Mouse (Mus musculus) adrenal gland, postnatal 10 days (tissue): Measurements from ENCODE around the gene Dgkh. TPM values are rescaled to one million over a fixed set of nuclear protein-coding genes. Genes with fewer than 3 reads are reported as not detected.
A peak's percentile ranks its signal among the peaks of the same experiment; 100 is the strongest.
"Not testable (repeated sequence)": the region's sequence is repeated elsewhere in the genome, so short reads cannot be mapped to it uniquely, and the experiment has no call there.

Experiments
- DNase-seq: peaks from one replicate; pipeline ENCODE4 v3.0.0; 2021; ENCODE audit warnings: mixed read lengths
- long read RNA-seq, 2 experiments: library from polyadenylated mRNA; stranded (forward); transcript quantifications; one replicate each; pipeline ENCODE4 v2.0.0; 2021
- total RNA-seq, 2 experiments: library from RNA; stranded (reverse); gene quantifications; 2 replicates each; pipeline ENCODE4 v1.2.3; 2021

Gene Dgkh
- total RNA-seq: 10 to 100 TPM in 1 of 2 experiments, 1 to 10 TPM in 1; 9.8 to 11.9 TPM
- long read RNA-seq, experiment 1, partial matches to known transcripts: 2 of 2 reads
- long read RNA-seq, experiment 1, other reads (novel, unspliced or antisense): 0 of 2 reads
- long read RNA-seq, experiment 2, full-length matches to known transcripts: 1 of 3 reads
- long read RNA-seq, experiment 2, partial matches to known transcripts: 1 of 3 reads
- long read RNA-seq, experiment 2, other reads (novel, unspliced or antisense): 1 of 3 reads

DNA sequence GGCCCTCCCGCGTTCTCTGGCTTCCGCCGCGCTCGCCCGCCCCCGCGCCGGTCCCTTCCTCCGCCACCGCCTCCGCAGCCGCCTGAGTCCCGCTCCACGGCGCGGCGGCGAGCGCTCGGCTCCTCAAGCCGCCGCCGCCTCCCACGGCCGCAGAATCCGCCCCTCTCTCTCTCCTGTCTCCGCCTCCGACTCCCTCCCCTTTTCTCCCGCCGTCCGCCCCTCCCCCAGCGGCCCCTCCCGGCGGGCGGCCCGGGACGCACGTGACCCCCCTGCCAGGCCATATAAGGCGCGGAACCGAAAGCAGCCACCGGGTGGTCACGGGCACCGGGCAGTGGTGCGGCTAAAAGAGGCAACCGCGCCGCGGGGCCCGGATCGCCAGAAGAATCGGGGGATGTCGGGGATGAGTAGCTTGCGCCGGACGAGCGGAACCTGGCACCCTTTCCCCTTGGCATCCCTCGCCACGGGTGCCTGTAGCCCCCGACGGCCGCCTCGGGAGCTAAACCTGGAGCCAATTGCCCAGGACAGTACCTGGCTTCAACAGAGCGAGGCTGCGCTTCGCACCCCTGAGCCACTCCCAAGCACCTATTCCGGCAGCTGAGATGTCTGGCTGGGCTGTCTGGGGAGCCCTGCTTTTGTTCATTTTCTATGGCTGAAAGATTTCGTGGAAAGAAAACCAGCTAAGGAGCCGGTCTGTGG lies at the start of gene Dgkh:
Dgkh (minus strand) TSS at position 160 of the 696 bp plus-strand sequence.
- DNase-seq: peak; percentile 94

GRCm38 (mm10) chr14:78777215-78777614 lies 44.6 kb upstream of the Dgkh start:
- DNase-seq: no peak

GRCm38 (mm10) chr14:78776659-78777058 lies 44.1 kb upstream of the Dgkh start:
- no peak for DNase-seq

- no peak for DNase-seq
Measured at GRCm38 (mm10) chr14:78775699-78776098, 43.1 kb upstream of the Dgkh start.

DNA sequence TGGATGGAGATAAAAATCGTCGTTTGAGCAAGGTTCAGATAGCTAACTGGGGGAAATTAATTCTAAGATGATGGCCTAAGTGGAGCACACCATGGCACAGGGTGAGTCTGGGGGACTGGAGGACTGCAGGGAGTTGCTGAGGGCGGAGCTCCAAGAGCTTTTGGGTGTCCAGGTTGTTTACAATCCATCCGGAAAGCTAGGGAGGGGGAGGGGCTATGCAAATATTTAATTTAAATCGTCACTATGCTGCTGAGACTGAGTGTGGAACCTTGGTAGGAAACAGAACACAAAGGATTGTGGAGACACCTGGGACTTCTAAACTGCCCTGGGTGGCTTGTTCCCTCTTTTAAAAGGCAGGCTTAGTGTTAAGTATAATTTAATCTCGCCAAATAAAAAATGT lies 42.6 kb upstream of the Dgkh start:
- no peak for DNase-seq

GRCm38 (mm10) chr14:78770457-78770856 lies 37.9 kb upstream of the Dgkh start:
- DNase-seq: no peak

DNA sequence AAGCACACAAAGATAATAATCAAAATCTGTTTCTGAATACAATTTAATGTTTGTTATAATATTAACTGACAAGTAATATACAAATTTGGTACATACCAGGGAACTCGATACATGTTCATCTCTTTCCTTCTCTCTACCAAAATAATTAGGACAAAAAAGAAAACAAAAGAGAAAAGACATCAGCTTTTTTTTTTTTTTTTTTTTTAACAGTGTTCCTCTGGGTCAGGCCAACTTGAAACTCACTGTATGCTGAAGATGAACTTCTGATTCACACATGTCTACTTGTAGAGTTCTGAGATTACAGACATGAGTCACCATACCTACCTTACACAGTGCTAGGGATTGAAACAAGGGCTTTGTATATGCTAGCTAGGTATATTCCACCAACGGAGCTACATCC lies 28.5 kb upstream of the Dgkh start:
- DNase-seq: no peak

DNA sequence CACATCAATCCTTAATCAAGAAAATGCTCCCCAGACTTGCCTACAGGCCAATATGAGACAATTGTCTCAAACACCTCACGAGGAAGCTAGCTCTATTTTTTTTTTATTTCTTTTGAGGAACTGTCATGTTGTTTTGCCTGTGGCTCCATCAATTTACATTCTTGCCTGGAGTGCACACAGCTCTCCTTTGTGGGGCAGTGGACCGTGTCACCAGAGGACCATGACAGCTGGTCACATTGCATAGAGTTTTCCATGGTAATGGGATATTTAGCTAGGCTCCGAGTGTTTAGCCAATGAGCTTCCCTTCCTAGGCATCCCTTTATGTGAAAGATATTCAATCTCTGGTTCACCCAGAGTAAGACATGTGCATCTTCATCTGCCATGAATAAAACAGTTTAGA lies 26.9 kb upstream of the Dgkh start:
- no peak for DNase-seq

DNA sequence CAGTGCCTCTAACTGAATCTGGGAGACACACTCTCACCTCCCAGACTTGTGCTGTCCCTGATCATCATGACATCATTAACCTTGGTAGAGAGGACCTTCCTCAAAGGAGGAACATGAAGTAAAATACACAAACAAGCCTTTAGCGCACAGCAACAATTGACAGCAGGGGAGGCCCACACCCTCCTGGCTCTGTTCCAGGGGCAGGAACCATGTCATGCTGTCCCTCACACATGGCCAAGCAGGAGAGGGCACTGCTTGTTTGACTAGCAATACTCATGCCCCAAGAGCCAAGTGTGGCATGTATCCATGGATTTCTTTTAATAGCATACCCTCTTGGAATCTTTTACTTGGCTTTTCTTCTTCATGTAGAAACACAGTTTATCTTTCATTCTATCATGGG lies 22.7 kb upstream of the Dgkh start:
- peak; percentile 19 for DNase-seq

DNA sequence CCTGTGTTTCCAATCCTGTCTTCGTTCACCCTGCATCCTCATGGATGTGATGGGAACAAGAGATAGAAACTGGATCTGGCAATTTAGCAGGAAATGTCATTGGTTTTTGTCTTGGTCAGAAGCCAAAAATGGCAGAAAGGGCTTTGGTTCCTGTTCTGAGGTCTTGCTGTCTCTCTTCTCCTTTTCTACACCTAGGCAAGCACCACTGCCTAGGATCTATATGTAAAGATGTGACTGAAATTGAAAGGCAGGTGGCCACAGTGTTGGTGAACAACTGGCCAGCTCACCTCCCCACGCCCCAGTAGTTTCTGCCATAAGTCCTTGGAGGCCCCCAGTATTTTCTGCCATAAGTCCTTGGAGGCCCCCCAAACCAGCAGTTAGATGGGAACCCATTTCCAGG lies 16.1 kb upstream of the Dgkh start:
- DNase-seq: no peak

DNA sequence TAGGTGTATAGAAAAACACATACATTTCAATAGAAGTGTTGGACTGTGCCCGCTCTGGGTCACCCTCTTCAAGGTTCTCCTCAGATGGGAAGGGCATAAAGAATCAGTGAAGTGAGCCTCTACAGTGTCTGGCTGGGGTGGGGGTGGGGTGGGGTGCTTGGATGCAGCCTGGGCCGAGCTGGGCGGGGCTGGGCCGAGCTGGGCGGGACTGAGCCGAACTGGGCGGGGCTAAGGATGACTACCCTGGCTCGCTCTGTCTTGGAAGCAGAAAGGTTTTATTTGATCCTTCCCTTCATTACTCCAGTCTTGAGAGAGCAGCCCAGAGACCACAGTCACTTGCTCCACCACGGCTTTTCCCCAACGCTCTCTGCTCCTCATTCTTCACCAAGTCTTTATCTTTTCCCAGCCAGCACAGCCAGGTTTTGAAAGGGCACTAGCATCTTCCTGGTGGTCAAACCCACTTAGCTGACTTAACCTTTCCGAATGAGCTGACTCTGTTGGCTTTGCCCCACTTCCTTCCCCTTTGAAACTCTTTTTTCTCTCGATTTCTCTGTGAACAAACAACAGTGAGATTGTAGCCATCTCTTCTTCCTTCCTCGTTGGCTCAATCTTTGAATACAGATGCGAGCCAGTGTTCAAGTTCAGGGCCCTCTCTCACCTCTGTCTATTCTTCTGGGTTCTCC lies 15.5 kb upstream of the Dgkh start:
- DNase-seq: no peak

- DNase-seq: no peak
Measured at GRCm38 (mm10) chr14:78747454-78747853, 14.9 kb upstream of the Dgkh start.

GRCm38 (mm10) chr14:78734605-78735004 lies 2.0 kb upstream of the Dgkh start:
- DNase-seq: no peak

GRCm38 (mm10) chr14:78734203-78734602 lies 1.6 kb upstream of the Dgkh start:
- DNase-seq: not testable (repeated sequence)

DNA sequence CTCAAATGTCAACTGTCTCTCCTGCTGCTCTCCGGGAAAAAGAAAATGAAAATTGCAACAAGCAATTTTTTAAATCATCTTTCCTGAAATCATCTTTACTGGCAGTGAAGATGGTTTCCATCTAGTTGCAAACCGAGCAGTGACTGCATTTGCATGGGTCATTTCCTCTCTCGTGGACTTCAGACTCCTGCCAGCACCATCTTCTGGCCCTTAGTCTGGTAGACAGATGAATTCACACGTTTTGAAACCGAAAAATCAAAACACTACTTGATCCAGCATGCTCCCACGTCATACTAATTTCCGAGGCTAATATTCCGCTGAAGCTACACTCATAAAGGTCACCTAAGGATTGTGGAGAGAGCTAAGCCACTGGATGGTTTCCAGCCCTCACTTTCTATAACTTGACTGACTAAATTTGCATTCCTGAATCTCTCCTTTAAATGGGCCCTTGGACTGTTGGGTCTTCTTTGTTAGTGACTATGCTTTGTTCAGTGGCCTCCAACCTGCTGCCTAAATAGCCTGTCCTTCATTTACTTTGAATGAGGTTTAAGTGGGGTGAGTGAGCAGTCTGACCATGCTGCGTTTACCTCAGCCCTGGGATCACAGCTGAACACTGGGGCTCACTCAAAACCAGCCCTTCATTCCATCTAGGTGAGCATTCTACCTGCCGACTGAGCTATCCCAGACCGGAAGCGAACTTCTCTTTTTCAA lies 945 bp upstream of the Dgkh start:
- peak; percentile 6 for DNase-seq

DNA sequence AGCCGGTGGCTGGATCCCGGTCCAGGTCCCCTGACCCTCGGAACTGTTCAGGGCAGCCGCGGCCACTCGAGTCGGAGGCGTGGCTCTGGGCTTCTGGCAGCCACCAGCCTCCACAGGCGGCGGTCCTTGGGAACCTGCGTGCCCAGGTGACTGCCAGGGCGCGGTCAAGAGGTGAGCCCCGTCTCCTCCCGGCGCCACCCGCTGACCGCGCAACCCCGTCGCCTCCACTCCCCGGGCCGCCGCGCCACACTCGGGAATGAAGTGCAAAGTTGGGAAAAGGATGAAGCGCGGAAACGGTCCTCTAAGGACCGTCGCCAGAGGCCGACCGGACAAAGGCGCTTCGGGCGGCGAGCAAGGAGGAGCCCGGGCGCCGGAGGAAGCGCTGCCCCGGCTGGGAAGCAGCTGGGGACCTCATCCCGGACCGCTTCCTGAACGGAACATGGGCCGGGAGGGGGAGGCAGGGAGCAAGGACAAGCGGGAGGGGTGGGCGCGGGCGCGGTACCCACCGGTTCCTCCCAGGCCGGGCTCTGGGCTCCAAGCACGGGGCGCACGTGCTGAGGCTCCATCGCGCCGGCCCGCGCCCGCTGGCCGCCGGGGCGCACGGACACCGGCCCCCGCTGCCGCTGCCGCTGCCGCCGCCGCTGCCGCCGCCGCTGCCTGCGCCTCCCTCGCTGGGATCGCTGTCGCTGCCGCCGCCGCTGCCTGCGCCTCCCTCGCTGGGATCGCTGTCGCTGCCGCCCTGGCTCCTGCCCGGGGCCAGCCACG lies 542 bp downstream of the Dgkh start:
- DNase-seq: peak; percentile 70

DNA sequence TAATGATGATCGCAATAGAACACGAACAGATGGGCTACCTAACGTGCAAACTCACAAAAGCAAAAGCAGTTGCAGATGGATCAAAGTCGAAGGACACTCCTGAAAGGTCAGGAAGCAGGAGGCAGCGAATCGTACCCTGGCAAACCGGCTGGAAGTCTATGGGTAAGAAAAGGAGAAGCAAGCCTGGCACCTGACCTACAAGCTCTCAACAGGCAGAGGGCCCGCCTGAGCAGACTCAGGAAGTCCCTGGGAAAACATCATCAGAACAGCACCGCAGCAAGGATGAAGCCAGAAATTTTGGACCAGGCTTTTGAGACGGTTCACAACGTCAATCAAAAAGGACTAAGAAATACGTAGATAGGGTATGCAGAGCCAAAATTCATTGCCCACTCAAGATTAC lies 1.3 kb downstream of the Dgkh start:
- peak; percentile 41 for DNase-seq

DNA sequence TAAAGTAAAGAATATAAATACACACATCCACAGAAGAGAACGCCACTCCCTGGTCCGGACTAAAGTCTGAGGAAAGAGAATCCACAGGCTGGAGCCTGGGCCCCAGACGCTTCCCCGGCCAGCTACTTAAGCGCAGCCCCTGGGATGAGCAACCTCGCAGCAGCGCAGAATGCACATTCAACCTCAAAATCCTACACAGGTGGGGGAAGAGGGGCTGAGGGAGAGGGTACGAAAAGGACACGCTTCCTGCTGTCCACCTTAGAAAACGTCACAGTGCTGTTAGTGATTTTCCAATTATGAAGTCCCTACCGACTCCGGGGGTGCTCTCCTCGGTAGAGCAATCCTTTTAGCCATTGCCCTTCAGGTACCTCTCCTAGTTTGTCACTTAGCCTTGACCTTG lies 6.6 kb downstream of the Dgkh start:
- no peak for DNase-seq

DNA sequence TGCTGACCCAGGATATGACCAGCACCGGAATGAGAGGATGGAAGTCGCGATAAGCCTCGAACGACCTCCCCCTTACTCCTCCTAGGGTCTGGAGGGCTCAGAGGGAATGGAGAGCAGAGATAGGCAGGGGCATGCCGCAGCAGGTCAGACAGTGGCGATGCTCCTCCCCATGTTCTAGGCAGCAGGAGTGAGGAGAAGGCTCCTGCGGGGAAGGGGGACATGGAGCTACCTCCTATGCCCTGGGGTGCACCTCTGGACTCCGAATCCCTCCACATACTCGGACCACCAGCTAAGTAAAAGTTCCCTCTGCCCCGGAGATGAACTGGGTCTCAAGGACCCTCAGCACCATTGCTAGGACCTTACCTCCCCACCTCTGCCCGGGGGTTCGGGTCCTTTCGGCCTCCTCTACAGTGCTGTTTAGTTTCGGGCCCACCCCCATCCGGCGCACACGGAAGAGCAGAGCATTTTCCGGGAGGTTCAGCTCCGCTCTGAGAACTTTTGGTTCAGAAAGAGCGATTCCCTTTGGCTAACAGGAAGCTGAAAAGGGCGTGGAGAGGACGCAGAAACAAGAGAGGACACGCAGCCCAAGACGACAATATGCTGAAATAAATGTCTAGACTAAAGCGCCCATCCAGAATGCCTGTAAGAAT lies 7.1 kb downstream of the Dgkh start:
- DNase-seq: peak; percentile 17

DNA sequence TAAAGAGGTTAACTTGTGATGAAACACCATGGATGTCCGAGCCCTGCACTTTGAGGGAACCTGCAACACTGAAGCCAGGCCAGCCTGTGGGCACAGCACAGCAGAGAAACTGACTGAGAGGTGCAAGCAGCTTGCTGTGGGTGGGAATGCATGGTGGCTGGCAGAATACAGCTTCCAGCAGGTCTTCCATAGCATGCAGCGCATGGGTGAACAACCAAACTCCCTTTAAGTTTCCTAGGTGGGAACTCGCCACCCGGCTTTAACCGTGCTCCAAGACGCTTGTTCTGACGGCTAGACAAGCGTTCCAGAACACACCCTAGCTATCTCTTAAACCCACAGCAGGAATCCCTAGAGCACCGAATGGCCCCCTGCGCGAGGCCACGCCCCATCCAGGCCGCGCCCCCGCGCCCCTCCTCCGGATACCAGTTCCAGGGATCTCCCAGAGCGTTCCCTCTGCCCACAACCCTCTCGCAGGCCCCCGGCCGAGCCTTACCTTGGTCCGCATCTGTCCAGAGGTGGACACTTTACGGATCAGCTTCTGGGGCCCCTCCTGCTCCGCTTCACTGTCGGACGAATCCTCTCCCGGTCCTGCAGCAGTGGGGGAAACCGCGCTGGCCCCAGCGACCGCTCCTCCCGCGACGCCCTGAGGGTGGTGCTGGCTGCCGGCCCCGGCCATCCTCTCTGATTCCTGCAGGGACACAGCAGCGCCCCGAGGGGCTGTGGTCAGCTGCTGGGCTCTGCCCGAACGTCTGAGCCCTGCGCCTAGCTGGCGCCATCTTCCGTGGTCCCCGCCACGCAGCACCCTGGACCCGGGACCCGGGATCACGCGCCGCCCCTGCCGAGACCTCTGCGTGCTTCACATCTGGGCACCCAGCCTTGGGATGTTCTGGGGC lies 7.9 kb downstream of the Dgkh start:
- peak; percentile 80 for DNase-seq
